Mouse (Mus musculus) kidney, adult 2 months (tissue): ENCODE data around the gene Pip5kl1.

ENCODE experiments used
- CTCF ChIP-seq: fragments of 200-500 bp; conservative IDR thresholded peaks from 2 replicates; pipeline ENCODE4 v1.5.1; 2011; ENCODE audit warnings: low read depth, mild to moderate bottlenecking, control low read depth, low read length, moderate library complexity, mixed read lengths; ENCODE audit not compliant: insufficient read depth, insufficient read length
- POLR2A ChIP-seq: fragments of 200-500 bp; IDR thresholded peaks from one replicate; pipeline ENCODE4 v1.6.1; 2011; ENCODE audit warnings: low read depth, low read length, control low read depth

- TF ChIP-seq CTCF (no peak), POLR2A (peak; percentile 21)
Measured at GRCm38 (mm10) chr2:32535501-32535991, 39.1 kb upstream of the Pip5kl1 start.
